Mouse (Mus musculus): ENCODE data around the gene Olfr544. TPM values are rescaled to one million over a fixed set of nuclear protein-coding genes. Genes with fewer than 3 reads are reported as not detected.

Gene Olfr544
- polyA plus RNA-seq (2012; rRNA removed): not detected in 2 replicates

GRCm38 (mm10) chr7:102488161-102488560 lies at the start of gene Olfr544:
TSS of gene Olfr544 (minus strand) at chr7:102488313.

GRCm38 (mm10) chr7:102534449-102534848 lies 46.3 kb upstream of the Olfr544 start, which contains the start of gene Olfr547:
TSS of gene Olfr547 (plus strand) at chr7:102534749.

DNA sequence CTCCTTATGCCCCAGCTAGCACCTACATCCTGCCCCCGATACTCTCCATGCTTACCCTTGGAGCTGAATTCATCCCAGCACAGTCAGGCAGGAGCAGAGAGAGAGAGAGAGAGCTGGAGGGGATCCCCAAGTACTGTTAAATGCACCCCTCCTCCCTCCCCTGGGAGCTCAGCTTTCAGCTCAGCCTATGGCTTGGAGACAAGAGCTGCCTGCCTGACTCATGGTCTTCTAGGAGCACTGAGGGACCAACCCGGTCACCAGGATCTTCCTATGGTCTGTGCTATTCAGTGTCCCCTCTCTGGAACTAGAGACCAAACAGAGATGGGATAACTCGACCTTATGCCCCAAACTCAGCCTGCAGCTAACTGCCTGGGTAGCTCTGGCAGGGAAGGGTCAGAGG lies 11.4 kb upstream of the Olfr544 start, which contains the start of gene Olfr545:
Gene Olfr545, minus strand, starts transcription at position 101 of the 400 bp plus-strand sequence.

GRCm38 (mm10) chr7:102481579-102481978 lies 6.5 kb downstream of the Olfr544 start, which contains the start of gene Olfr543:
TSS of gene Olfr543 (minus strand) at chr7:102481679.

GRCm38 (mm10) chr7:102441657-102442391 lies 46.3 kb downstream of the Olfr544 start, which contains the start of gene Rrm1:
TSS of gene Rrm1 (plus strand) at chr7:102441695.

Other genes starting within 250 kb of the Olfr544 start
- gene Rhog, start 232.3 kb downstream of the Olfr544 start, polyA plus RNA-seq (2012; rRNA removed): 30.6 and 31.5 TPM in 2 replicates
- gene Stim1, start 220.5 kb downstream of the Olfr544 start, polyA plus RNA-seq (2012; rRNA removed): 10.8 and 12.6 TPM in 2 replicates
- gene Rrm1, start 46.6 kb downstream of the Olfr544 start, polyA plus RNA-seq (2012; rRNA removed): 46.4 and 47.7 TPM in 2 replicates
- not detected in 2 replicates for gene Olfr543, start 6.6 kb downstream of the Olfr544 start, polyA plus RNA-seq (2012; rRNA removed)
- not detected in 2 replicates for gene Olfr545, start 11.3 kb upstream of the Olfr544 start, polyA plus RNA-seq (2012; rRNA removed)
- gene Olfr547, start 46.4 kb upstream of the Olfr544 start, polyA plus RNA-seq (2012; rRNA removed): not detected in 2 replicates
- not detected in 2 replicates for gene Olfr548-ps1, start 52.6 kb upstream of the Olfr544 start, polyA plus RNA-seq (2012; rRNA removed)
- gene Olfr549, start 61.6 kb upstream of the Olfr544 start, polyA plus RNA-seq (2012; rRNA removed): not detected in 2 replicates
- 6.6 and 7.2 TPM in 2 replicates for gene Trim21, start 77.2 kb upstream of the Olfr544 start, polyA plus RNA-seq (2012; rRNA removed)
- gene Olfr550, start 83.1 kb upstream of the Olfr544 start, polyA plus RNA-seq (2012; rRNA removed): not detected in 2 replicates
- gene Olfr551, start 103.6 kb upstream of the Olfr544 start, polyA plus RNA-seq (2012; rRNA removed): not detected in 2 replicates
- not detected in 2 replicates for gene Olfr552, start 109.5 kb upstream of the Olfr544 start, polyA plus RNA-seq (2012; rRNA removed)
- not detected in 2 replicates for gene Olfr553, start 129.9 kb upstream of the Olfr544 start, polyA plus RNA-seq (2012; rRNA removed)
- not detected in 2 replicates for gene Olfr554, start 150.1 kb upstream of the Olfr544 start, polyA plus RNA-seq (2012; rRNA removed)
- not detected in 2 replicates for gene Olfr555, start 170.5 kb upstream of the Olfr544 start, polyA plus RNA-seq (2012; rRNA removed)
- not detected in 2 replicates for gene Olfr556, start 176.6 kb upstream of the Olfr544 start, polyA plus RNA-seq (2012; rRNA removed)
- 3.2 and 3.4 TPM in 2 replicates for gene Trim68, start 199.0 kb upstream of the Olfr544 start, polyA plus RNA-seq (2012; rRNA removed)
- not detected in 2 replicates for gene Olfr557, start 207.6 kb upstream of the Olfr544 start, polyA plus RNA-seq (2012; rRNA removed)
- gene Olfr558, start 213.9 kb upstream of the Olfr544 start, polyA plus RNA-seq (2012; rRNA removed): 0.02 TPM in 2 replicates
- gene Olfr33, start 230.8 kb upstream of the Olfr544 start, polyA plus RNA-seq (2012; rRNA removed): not detected in 2 replicates
- gene Olfr559, start 239.2 kb upstream of the Olfr544 start, polyA plus RNA-seq (2012; rRNA removed): not detected in 2 replicates

All from liver, embryonic 18 days (tissue).